Mouse (Mus musculus) mesoderm, embryonic 11.5 days (tissue): ENCODE measurements around the gene Acads.

Experiments used
- DNase-seq: peaks from one replicate; pipeline ENCODE4 v3.0.0-alpha.2; 2012; ENCODE audit warnings: low read depth, low spot score

Gene Acads

DNA sequence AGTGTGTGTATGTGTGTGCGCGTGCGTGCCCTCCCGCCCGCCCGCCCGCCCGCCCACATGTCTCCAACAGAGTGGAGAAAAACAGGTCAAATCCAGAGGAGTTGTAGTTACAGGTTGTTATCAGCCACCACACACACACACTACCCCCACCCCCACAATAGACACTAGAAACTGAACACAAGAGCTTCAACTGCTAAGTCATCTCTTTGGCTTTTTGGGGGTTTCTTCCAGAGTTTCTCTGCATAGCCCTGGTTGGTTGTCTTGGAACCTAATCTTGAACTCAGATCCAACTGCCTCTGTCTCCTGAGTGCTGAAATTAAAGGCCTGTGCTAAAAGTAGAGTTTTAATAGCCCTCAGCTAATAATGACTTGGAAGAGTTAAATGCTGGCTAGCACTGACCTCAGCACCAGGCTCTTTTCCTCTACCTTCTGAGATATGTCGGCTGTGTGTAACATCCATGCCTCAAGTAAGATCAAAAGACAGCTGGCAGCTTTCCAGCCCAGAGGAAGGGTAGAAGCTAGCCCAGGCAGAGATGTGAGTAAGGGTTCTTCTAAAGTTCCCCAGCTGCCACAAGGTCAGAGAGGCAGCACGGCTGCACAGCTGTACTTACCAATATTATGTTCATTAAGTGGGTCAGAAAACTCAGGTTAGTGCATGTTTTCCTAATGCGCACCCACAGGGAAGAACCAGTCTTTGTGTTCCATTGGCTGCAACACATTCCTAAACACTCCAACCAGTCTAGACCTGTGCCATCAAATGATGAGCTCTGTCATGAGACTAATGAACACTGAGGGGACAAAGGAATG, 47.8 kb downstream of the Acads start:
- DNase-seq, result no peak

DNA sequence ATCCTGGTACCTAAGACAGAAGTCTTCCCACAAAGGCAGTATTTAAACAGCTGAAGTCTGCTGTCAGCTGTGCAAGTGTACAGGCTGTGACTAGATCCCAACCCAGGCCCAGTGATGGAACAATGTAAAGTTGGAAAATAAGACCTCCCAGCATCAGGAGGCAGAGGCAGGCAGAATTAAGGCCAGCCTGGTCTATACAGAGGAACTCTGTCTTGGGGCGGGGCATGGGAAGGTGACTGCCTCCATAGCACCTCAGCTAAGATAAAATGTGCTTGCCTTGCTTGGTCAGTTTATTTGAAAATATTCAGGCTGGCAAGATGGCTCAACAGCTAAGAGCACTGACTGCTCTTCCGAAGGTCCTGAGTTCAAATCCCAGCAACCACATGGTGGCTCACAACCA, 48.7 kb downstream of the Acads start:
- no peak for DNase-seq

DNA sequence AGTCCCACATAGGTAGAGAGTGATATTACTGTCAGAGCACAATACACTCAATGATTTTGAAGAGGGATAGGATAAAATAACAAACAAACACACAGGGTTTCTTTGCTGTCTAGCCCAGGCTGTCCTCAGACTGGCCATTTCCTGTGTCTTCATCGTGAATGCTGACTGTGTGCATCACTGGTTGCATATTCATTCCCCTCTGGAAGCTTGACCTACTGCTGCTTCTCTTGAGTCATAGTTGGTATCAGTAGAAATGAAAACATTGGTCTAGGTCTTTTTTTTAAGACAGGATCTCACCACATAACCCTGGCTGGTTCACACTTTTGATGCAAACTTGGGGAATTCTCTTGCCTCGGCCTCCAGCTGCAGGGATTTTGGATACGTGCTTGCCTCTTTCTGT, 49.5 kb downstream of the Acads start:
- DNase-seq, result no peak

DNA sequence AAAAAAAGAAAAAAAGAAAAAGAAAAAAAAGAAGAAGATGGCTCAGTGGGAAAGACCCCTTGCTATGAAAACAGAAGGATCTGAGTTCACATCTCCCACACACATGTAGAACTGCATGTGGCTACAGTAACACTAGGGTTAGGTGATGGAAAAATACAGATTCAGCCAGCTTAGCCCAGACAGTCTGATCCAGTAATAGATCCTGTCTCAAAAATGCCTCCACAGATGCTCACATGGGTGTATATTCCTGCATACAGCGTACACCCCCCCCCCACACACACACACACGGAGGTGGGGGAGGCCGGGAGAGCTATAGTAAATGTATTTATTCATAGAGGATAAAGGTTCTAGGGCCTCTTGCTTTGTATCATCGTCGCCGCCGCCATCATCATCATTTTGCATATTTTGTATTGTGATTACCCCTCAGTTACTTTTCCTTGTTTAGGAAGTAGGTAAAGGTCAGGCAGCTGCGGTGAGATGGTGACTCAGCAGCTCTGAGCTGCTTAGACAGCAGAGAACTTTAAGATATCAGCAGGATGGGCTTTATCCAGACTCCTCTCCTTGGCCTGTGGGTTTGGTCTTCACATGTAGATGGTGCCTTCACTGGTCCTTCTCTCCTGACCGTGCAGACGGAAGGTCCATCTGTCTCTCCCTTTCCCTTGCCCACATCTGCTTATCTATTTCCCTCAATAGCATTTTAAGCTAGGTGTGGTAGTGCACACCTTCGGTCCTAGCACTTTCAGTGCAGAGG, 50.3 kb downstream of the Acads start:
- DNase-seq, result no peak

DNA sequence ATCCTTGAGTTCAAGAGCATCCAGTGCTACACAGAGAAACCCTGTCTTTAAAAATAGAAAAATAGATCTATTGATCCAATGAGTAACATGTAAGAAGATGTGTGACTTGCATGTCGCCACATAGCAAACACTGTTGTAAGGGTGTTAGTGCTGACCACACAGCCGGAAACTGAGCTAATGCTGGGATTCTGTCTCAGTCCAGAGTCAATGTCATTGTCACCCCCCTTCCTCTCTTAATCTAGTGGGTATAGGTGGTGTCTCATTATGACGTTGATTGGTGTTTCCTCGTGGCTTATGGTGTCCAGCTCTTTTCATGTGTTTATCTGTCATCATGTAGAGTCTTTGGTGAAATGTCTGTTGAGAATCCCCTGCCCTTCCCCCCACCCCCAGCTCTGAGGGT, 52.9 kb downstream of the Acads start:
- DNase-seq, result no peak

DNA sequence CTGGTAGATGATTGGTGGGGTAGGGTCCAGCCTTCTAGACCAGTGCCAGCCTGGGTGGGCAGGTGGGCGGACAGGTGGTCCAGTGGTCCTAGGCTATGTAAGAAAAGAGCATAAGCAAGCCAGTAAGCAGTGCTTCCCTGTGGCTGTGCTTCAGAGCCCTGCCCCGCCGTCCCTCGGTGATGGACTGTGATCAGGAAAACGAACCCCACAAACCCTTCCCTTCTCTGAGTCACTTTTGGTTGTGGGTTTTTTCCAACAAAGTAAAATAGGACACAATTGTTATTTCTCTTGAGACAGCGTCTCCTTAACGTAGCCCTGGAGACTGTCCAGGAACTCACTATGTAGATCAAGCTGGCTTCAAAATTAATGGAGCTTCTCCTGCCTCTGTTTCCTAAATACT, 55.8 kb downstream of the Acads start:
- DNase-seq, result no peak

DNA sequence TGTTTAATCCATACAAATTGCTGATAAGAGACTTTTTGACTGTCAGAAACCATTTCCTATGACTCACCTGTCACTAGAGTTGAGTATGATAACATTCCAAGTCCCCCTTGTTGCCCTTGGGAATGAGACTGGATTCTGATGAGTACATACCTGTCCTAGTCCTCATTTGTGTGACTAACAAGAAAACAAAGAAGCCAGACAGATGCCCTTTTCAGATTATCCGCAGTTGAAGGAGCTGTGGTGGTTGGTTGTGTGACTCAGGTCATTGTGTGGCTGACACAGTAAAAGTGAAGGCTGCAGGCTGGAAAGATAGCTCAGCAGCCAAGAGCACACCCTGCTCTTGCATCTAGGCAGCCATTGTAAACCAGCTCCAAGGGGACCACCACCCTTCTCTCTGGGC, 56.6 kb downstream of the Acads start:
- DNase-seq, result no peak

DNA sequence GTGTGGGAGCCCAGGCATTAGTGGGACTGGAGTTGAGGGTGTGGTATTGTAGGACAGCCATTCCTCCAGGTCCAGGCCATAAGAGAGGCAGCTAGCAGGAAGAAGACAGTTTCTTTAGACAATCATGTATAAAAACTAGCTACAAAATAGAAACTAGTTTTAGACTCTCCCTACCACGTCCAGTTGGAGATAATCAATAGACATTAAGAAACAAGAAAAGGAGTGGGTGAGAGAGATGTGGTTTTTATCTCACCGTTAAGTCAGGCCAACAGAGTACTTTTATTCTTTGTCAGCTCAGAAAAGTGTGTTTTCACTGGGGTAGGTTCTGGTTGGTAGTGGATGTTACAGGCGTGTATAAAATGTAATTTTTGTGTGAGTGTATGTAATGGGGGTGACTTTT, 58.2 kb downstream of the Acads start:
- no peak for DNase-seq
